Mouse (Mus musculus): ENCODE measurements around the gene Padi4.

- no peak for TF ChIP-seq CTCF (IDR thresholded peaks at IDR 0.05; ENCODE audit: control insufficient read depth, insufficient read depth, insufficient read length)
- no peak for TF ChIP-seq MYOD1 (IDR thresholded peaks at IDR 0.05; ENCODE audit: control insufficient read depth, insufficient read length, low read depth)
- no peak for TF ChIP-seq USF1 (IDR thresholded peaks at IDR 0.05; ENCODE audit: low read depth)
- TF ChIP-seq MYOG (IDR thresholded peaks at IDR 0.05; ENCODE audit: control insufficient read depth, extremely low read depth, insufficient read length), result no peak
- TF ChIP-seq CEBPB (IDR thresholded peaks at IDR 0.05; ENCODE audit: low read depth), result no peak
- no peak for TF ChIP-seq MAX (IDR thresholded peaks at IDR 0.05)
Observed at GRCm38 (mm10) chr4:140761601-140762000, 12.4 kb downstream of the Padi4 start.
